Mouse (Mus musculus) spleen, adult 12 weeks (tissue): Measurements from ENCODE around the gene Scgb2b12.
"Not testable (repeated sequence)": the region's sequence is repeated elsewhere in the genome, so short reads cannot be mapped to it uniquely, and the experiment has no call there.

ENCODE experiments used
- DNase-seq: peaks from one replicate; pipeline ENCODE4 v3.0.0; 2022; ENCODE audit warnings: low spot score

The Scgb2b12 gene

DNA sequence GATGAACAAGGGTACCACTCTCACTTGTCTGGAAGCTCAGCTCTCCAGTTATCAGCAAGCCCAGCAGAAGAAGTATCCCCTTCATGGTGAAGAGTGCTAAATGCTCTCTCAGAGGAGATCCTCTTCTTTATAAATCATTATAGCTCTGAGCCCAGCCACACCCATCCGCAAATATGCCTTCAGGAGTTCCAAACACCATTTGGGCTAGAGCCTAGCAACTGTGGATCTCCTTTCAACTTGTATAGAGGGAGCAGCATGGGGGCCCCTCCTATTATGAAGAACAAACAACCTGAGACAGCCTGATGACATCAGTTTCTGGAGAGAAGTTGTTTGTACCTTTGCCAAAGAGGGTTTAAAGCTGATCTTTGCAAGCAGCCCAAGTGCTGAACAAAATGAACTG, at the start of gene Scgb2b12:
TSS of gene Scgb2b12 (minus strand) at position 101 of the 400 bp plus-strand sequence.
- not testable (repeated sequence) for DNase-seq

DNA sequence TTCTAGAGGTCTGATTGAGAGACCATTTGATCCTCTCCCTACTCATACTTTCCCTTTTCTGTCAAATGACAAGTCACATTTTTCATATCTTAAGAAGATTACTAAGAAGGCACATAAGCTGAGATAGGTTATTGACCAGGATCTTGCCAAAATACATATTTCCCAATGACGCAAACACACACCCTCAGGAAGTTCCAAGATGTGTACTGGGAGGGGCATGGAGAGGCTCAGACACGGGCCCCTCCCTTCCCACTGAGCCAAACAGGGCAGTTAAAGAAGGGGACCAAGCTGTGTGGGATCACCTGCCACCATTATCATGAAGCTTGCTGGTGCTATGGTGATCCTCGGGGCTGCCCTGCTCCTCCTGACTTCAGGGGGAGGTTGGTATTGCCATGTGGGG, 6.8 kb upstream of the Scgb2b12 start, which contains the start of gene Scgb1b12:
TSS of gene Scgb1b12 (plus strand) at position 301 of the 400 bp plus-strand sequence.
- not testable (repeated sequence) for DNase-seq
